Mouse (Mus musculus) heart, embryonic 16.5 days (tissue): ENCODE measurements at regions not wholly inside any gene's neighbourhood (a gene's known extent, or its start where the extent isn't known, plus 50 kb on each side); places are given as distances from the start of the nearest gene placed in this dataset.

Experiments used
- ATAC-seq: fragments of 200-750 bp; cut with Nextera tagmentation; replicated peaks from 2 replicates; pipeline ENCODE4 v1.8.0; 2017; ENCODE audit warnings: moderate number of reproducible peaks; ENCODE audit not compliant: insufficient read depth, low FRiP score; ENCODE audit errors: extremely low read depth
- H3K27ac ChIP-seq: fragments of 300-500 bp; sonication (generic); 2 replicates; pipeline ENCODE4 v1.5.1; 2014; ENCODE audit warnings: mild to moderate bottlenecking, low read length, control low read depth, moderate library complexity
- H3K27me3 ChIP-seq: fragments of 300-500 bp; sonication (generic); 2 replicates; pipeline ENCODE4 v1.6.1; 2014; ENCODE audit warnings: low read length, mixed read lengths; ENCODE audit not compliant: control insufficient read depth, insufficient read depth
- H3K36me3 ChIP-seq: fragments of 300-500 bp; sonication (generic); 2 replicates; pipeline ENCODE4 v1.6.1; 2014; ENCODE audit not compliant: control insufficient read depth, insufficient read depth
- H3K4me1 ChIP-seq: fragments of 300-500 bp; sonication (generic); 2 replicates; pipeline ENCODE4 v1.6.1; 2014; ENCODE audit warnings: low read length, mixed read lengths; ENCODE audit not compliant: control insufficient read depth, insufficient read depth
- H3K4me2 ChIP-seq: fragments of 300-500 bp; sonication (generic); 2 replicates; pipeline ENCODE4 v1.6.1; 2014; ENCODE audit warnings: low read depth, mild to moderate bottlenecking, control low read depth, low read length
- H3K4me3 ChIP-seq: fragments of 300-500 bp; sonication (generic); 2 replicates; pipeline ENCODE4 v1.5.1; 2014; ENCODE audit warnings: mild to moderate bottlenecking, control low read depth, low read length
- H3K9ac ChIP-seq: fragments of 300-500 bp; sonication (generic); 2 replicates; pipeline ENCODE4 v1.6.1; 2014; ENCODE audit warnings: low read length, control low read depth
- H3K9me3 ChIP-seq: fragments of 300-500 bp; sonication (generic); replicated peaks from 2 replicates; pipeline ENCODE4 v1.6.1; 2016; ENCODE audit warnings: low read length; ENCODE audit not compliant: control insufficient read depth
- WGBS: fragments of 180-500 bp; shearing (Covaris S2); extraction: QIAGEN DNeasy Blood & Tissue Kit; methylation state at CpG from one replicate; pipeline ENCODE4 v1.1.7; 2014; 5-methylcytosine and 5-hydroxymethylcytosine counted together

DNA sequence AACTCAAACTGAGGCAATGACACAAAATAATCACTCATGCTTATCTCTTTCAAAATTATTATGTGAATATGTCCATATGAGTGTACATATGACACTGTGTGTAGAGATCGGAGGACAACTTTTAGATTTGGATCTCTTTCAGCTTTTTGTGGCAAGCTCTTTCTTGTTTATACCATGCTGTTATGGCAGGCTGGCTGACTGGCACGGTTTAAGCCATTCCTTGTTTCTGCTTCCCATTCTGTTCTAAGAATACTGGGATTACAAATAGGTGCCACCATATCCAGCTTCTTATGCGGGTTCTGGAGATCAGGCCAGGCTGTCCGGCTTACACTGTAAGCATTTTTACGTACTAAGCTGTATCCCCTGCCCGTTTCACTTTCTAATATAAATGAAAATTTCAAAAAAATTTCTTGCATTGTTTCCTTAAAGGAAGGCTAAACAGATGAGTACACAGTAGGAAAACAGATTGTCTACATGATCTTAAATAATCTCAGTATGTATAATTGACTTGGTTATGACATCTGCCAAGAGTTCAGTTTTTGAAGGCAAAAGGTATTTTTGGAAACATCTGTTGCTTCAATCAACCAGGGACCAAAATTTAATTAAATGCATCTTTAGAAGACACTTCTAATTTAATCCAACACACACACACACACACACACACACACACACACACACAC lies 171.6 kb upstream of the Ufl1 start:
- no peaks in the 10 kb centered on the region for H3K9me3 ChIP-seq
- WGBS, result 85% methylated on average over 6 of the region's 6 CpGs
- no peak for ATAC-seq

DNA sequence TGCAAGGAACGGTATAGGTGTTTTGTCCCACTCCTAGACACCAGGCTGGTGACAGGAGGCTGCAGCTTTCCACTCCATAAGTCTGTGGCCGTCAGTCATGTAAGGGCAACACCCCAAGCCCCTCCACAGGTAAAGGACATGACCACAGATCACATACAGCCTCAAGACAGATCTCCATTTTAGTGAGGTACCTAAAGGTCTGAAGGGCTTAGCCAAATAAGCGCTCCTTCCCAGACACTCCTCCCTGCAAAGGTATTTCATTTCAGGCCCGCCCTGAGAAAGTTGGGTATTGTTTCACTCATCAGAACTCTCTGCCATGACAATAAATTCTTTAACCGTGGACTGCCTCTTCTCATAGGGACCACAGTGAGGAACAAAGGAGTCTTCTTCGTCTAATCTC lies 170.2 kb upstream of the Ufl1 start:
- 74% methylated on average over 6 of the region's 6 CpGs for WGBS
- no peak for ATAC-seq

More for the DNA sequence above, 171.6 kb upstream of the Ufl1 start:
- no peak overlapping the region for H3K4me2 ChIP-seq
- H3K36me3 ChIP-seq, result no peaks in the 10 kb centered on the region
- H3K4me3 ChIP-seq, result no peak overlapping the region
- H3K27ac ChIP-seq, result no peak overlapping the region
- no peaks in the 10 kb centered on the region for H3K4me1 ChIP-seq
- H3K9ac ChIP-seq, result no peak overlapping the region
- no peaks in the 10 kb centered on the region for H3K27me3 ChIP-seq

DNA sequence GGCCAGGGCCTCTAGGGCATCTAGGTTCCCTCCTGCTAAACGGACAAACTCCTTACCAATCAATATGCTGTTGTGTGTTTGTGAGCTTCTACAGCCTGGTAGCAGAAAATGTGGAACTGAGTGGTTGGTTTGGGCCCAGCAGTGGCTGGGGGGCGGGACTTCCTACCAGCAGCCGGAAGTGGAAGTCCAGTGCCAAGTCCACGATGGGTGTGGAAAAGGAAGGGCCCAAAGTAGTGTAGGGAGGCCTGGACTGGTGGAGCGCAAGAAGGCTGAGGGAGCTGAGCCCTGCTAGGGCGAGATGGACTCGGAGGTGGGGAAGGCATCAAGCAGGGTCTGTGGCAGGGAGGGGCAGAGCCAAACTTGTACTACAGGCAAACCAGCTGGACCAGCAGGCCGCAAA lies 150.6 kb upstream of the Ufl1 start:
- Histone ChIP-seq H3K4me1 (no peaks in the 10 kb centered on the region), H3K9me3 (no peaks in the 10 kb centered on the region), H3K36me3 (no peaks in the 10 kb centered on the region), H3K4me2 (no peak overlapping the region), H3K27me3 (no peaks in the 10 kb centered on the region), H3K4me3 (no peak overlapping the region), H3K27ac (no peak overlapping the region), H3K9ac (no peak overlapping the region)
- WGBS, result 84% methylated on average over 8 of the region's 8 CpGs
- no peak for ATAC-seq

More for the DNA sequence above, 170.2 kb upstream of the Ufl1 start:
- H3K4me2 ChIP-seq, result no peak overlapping the region
- H3K36me3 ChIP-seq, result no peaks in the 10 kb centered on the region
- no peak overlapping the region for H3K9ac ChIP-seq
- H3K9me3 ChIP-seq, result no peaks in the 10 kb centered on the region
- no peak overlapping the region for H3K27ac ChIP-seq
- no peak overlapping the region for H3K4me3 ChIP-seq
- H3K27me3 ChIP-seq, result no peaks in the 10 kb centered on the region
- no peaks in the 10 kb centered on the region for H3K4me1 ChIP-seq

DNA sequence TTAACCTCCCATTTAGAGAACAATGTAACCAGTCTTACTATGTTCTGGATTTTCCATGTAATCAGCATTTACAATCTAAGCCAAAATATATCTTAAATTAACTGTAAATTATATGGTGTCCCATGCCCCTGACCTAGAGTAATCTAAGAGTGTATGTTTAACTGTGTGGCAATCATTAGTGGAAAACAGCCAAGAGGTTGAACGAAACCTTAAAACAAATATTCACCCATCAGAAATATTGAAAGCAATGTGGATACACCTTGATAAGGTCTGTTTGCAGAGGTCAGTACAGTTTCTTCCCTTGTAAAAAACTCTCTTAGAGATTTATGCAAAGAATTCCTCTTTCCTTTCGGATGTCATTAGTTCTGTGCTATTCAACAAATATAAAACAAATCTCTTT lies 134.7 kb upstream of the Ufl1 start:
- H3K4me3 ChIP-seq, result no peak overlapping the region
- 85% methylated on average over 2 of the region's 2 CpGs for WGBS
- H3K36me3 ChIP-seq, result no peaks in the 10 kb centered on the region
- no peaks in the 10 kb centered on the region for H3K4me1 ChIP-seq
- H3K9me3 ChIP-seq, result no peaks in the 10 kb centered on the region
- no peak overlapping the region for H3K9ac ChIP-seq
- no peaks in the 10 kb centered on the region for H3K27me3 ChIP-seq
- ATAC-seq, result no peak
- no peak overlapping the region for H3K4me2 ChIP-seq
- H3K27ac ChIP-seq, result no peak overlapping the region

DNA sequence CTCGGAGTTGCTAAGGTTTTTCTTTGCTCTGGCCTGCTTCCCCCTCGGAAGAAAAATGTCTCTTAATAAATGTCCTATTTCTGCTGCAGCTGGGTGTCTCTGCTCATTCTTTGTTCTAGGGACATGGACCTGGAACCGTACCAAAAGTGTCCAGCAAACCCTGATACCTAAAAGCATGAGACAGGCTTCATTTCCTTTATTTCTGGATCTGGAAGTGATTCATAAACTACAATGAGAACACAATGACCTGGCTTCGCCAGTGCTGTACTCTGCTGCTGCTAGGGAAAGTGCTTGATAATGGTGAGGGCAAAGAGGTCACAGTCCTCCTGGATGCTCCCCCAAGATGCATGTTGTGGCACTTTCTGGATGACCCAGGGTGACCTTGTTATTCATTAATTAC lies 128.8 kb upstream of the Ufl1 start:
- Histone ChIP-seq H3K4me3 (no peak overlapping the region), H3K36me3 (no peaks in the 10 kb centered on the region), H3K4me1 (no peaks in the 10 kb centered on the region), H3K27me3 (no peaks in the 10 kb centered on the region), H3K9ac (no peak overlapping the region), H3K9me3 (no peaks in the 10 kb centered on the region), H3K27ac (peak overlapping the region; percentile 27; the same call in 1 of the 2 replicates), H3K4me2 (no peak overlapping the region)
- ATAC-seq, result peak; percentile 55
- 43% methylated on average over 4 of the region's 4 CpGs for WGBS

DNA sequence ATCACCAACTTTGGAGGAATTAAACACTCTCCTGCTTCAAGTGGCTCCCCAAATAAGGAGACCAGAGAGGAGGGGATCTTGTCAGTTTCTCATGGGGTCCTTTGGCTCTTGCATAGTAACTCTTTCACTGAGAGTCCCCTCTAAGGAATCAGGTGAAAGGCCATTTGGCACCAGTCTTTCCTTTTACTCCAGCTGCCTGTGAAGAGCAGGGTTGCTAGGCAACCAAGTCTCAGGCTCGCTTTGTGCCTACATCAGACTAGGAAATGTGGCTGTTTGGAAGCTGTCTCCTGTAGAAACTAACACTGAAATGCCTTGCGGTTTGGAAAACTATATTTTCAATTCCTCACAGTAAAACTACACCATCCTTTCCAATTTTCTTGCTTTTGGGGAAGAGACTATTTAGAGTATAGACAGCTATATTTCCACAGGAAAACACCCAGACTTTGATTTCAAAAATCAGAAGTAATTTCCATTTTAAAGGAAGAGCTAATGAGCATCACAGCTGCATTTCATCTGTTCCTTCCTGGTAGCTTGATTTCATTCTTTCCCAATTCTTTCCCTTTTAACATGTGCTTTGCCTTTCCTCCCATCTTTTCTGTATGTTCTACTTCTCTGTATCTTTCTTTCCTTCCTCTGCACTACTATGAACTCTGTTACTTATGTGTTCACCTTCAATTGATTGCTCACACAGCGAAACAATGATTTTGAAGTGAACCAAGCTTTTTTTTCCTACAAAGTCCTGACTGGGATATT lies 127.3 kb upstream of the Ufl1 start:
- Histone ChIP-seq H3K36me3 (no peaks in the 10 kb centered on the region), H3K27ac (no peak overlapping the region), H3K4me1 (no peaks in the 10 kb centered on the region), H3K4me2 (no peak overlapping the region), H3K4me3 (no peak overlapping the region), H3K27me3 (no peaks in the 10 kb centered on the region), H3K9me3 (no peaks in the 10 kb centered on the region), H3K9ac (no peak overlapping the region)
- WGBS, result 37% methylated on average over 3 of the region's 3 CpGs
- ATAC-seq, result no peak

DNA sequence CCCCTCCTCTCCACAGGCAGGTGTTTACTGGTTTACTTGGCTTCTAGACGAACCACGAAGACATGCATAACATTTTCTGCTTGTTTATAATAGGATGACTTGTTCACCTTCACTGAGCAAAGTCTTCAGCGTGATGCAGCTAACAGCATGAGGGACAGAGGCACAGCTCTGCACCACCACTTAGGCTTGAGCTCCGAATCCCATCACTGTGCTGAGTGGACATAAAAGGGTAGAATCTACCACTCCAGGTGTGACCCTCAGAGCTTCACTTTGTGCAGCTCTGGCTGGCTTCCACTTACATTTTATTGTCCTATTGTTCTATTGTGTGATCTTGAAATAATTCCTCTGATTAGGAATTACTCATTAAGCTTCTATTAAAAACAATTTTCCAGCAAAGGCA lies 126.2 kb upstream of the Ufl1 start:
- WGBS, result 64% methylated on average over 4 of the region's 4 CpGs
- Histone ChIP-seq H3K4me3 (no peak overlapping the region), H3K9ac (no peak overlapping the region), H3K4me2 (no peak overlapping the region), H3K27me3 (no peaks in the 10 kb centered on the region), H3K36me3 (no peaks in the 10 kb centered on the region), H3K27ac (no peak overlapping the region), H3K4me1 (no peaks in the 10 kb centered on the region), H3K9me3 (no peaks in the 10 kb centered on the region)
- ATAC-seq, result no peak

DNA sequence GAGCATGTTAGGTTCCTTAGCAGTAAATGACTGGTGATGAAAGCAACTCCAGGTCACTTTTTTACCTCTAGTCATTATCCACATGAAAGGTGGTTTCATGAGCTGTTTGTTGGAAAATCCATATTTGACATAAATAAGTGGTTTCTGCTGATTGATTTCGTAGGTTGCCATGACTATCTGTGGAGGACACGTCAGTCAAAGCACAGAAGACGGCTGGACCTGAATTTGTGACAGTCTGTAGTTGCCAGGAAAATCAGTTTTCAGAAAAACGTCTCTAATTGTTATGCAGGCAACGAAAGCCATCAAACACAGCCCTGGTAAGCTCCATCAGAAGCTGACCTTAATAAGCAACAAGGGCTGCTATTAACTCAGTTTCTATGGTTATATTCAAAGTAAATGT lies 107.9 kb upstream of the Ufl1 start:
- no peak for ATAC-seq
- no peaks in the 10 kb centered on the region for H3K4me1 ChIP-seq

DNA sequence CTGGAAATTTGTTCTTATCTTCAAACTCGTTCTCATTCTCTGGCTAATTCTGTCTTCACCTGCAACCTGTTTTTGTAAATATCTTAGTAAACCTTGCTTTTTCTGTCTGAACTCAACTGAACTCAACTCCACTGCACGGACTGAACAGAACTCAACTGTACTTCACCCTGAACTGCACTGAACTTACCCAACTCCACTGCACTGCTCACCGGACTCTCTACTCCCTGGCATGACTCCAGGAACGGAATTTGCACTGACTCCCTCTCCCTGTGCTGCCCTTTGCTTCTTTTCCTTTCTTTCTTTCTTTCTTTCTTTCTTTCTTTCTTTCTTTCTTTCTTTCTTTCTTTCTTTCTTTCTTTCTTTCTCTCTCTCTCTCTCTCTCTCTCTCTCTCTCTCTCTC lies 90.4 kb upstream of the Ufl1 start:
- no peaks in the 10 kb centered on the region for H3K27me3 ChIP-seq
- no peaks in the 10 kb centered on the region for H3K36me3 ChIP-seq
- no peak overlapping the region for H3K4me3 ChIP-seq
- ATAC-seq, result no peak
- H3K9ac ChIP-seq, result no peak overlapping the region
- no peaks in the 10 kb centered on the region for H3K4me1 ChIP-seq
- H3K4me2 ChIP-seq, result no peak overlapping the region
- 62% methylated on average over 4 of the region's 4 CpGs for WGBS
- H3K27ac ChIP-seq, result no peak overlapping the region
- H3K9me3 ChIP-seq, result no peaks in the 10 kb centered on the region

More for the DNA sequence above, 107.9 kb upstream of the Ufl1 start:
- H3K27me3 ChIP-seq, result no peaks in the 10 kb centered on the region
- no peaks in the 10 kb centered on the region for H3K9me3 ChIP-seq
- no peak overlapping the region for H3K9ac ChIP-seq
- H3K4me2 ChIP-seq, result no peak overlapping the region
- no peak overlapping the region for H3K4me3 ChIP-seq
- no peak overlapping the region for H3K27ac ChIP-seq
- 67% methylated on average over 5 of the region's 5 CpGs for WGBS
- no peaks in the 10 kb centered on the region for H3K36me3 ChIP-seq
